Mouse (Mus musculus): ENCODE data around the gene Cd38. TPM values are rescaled to one million over a fixed set of nuclear protein-coding genes. Genes with fewer than 3 reads are reported as not detected.
"Not testable (repeated sequence)": the region's sequence is repeated elsewhere in the genome, so short reads cannot be mapped to it uniquely, and the experiment has no call there.

Gene Cd38
- polyA plus RNA-seq, 1 experiment from 2014 or later = 24.0 TPM

DNA sequence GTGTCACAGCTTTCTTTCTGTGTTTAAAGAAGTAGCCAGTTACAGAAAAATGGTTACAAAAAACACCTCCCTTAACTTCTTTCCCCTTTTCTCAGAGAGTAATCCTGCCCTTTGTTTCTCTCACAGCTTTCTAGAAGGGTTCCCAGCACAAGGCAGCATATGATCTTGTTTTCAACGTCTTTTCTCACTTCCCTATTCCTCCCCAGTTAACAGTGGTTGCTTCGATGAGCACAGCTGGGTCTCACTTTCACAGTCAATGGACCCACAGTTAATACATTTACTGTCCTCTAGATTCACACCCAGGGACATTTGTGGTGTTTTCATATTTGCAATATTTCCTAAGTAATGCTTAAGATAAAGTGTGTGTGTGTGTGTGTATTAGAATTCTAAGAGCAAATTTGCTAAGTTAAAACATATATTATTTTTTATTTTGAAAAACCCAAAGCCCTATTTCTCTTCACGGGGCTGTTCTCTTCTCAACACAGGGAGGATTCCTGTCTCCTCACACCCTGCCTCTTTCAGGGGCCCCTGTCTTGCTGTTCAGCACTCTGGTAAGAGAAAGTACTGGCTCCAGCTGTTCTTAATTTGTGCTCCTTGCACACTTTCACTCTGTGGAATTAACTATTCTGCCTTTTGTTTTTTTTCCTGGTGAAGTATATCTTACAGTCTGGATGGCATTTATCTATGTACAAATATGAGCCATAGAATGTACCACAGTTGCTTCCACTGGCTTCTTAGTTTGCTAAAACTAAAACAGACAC, 16.9 kb downstream of the Cd38 start:
- Histone ChIP-seq H3K36me3 (no peaks in the 10 kb centered on the region), H3K4me3 (no peak overlapping the region), H3K27ac (ENCODE audit: poor library complexity, severe bottlenecking) (no peak overlapping the region), H3K4me1 (replicated peaks) (peaks cover 4% of the 10 kb centered on the region; the same call in 1 of the 2 replicates), H3K9me3 (replicated peaks) (no peaks in the 10 kb centered on the region), H3K27me3 (replicated peaks) (no peaks in the 10 kb centered on the region), H3K9ac (no peak overlapping the region), H3K4me2 (no peak overlapping the region)
- no peak for ATAC-seq (ENCODE audit: insufficient number of reproducible peaks, low FRiP score)
- WGBS = 31% methylated on average over 3 of the region's 3 CpGs

GRCm38 (mm10) chr5:43892386-43892785, 24.0 kb downstream of the Cd38 start:
- 30% methylated on average over 1 of the region's 1 CpGs for WGBS

GRCm38 (mm10) chr5:43894113-43894512, 25.8 kb downstream of the Cd38 start:
- H3K4me3 ChIP-seq = no peak overlapping the region
- ATAC-seq (ENCODE audit: insufficient number of reproducible peaks, low FRiP score) = no peak
- WGBS = 70% methylated on average over 2 of the region's 2 CpGs

More at GRCm38 (mm10) chr5:43892386-43892785, 24.0 kb downstream of the Cd38 start:
- ATAC-seq (ENCODE audit: insufficient number of reproducible peaks, low FRiP score) = no peak
- Histone ChIP-seq H3K36me3 (no peaks in the 10 kb centered on the region), H3K4me3 (no peak overlapping the region), H3K4me2 (no peak overlapping the region), H3K9ac (no peak overlapping the region), H3K9me3 (replicated peaks) (no peaks in the 10 kb centered on the region), H3K4me1 (replicated peaks) (peaks cover 5% of the 10 kb centered on the region; the same call in 1 of the 2 replicates), H3K27me3 (replicated peaks) (no peaks in the 10 kb centered on the region), H3K27ac (ENCODE audit: poor library complexity, severe bottlenecking) (no peak overlapping the region)

DNA sequence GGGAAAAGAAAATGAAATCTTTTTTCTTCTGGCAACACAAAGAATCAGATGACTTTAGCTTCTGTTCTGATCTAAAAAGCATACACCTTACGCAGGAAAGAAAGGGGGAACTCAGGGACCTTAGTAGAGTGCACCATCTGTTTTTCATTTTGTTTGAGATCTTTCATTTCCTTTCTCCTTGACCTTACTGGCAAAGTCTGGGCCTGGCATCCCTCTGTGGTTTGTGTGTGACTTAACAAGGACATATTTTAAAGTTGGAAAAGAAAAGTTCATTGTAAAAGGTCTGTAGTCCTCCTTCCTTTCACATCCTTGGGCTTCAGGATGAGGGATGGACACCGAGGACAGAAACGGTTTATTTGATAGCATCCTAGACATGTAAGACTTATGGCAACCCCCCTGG, 27.6 kb downstream of the Cd38 start:
- no peak overlapping the region for H3K9ac ChIP-seq
- WGBS = 87% methylated on average over 3 of the region's 3 CpGs
- H3K4me2 ChIP-seq = no peak overlapping the region
- H3K4me1 ChIP-seq (replicated peaks) = no peaks in the 10 kb centered on the region
- no peaks in the 10 kb centered on the region for H3K27me3 ChIP-seq (replicated peaks)
- no peak overlapping the region for H3K27ac ChIP-seq (ENCODE audit: poor library complexity, severe bottlenecking)
- no peaks in the 10 kb centered on the region for H3K9me3 ChIP-seq (replicated peaks)
- ATAC-seq (ENCODE audit: insufficient number of reproducible peaks, low FRiP score) = no peak
- H3K4me3 ChIP-seq = no peak overlapping the region
- no peaks in the 10 kb centered on the region for H3K36me3 ChIP-seq

More at GRCm38 (mm10) chr5:43894113-43894512, 25.8 kb downstream of the Cd38 start:
- no peaks in the 10 kb centered on the region for H3K9me3 ChIP-seq (replicated peaks)
- no peaks in the 10 kb centered on the region for H3K36me3 ChIP-seq
- H3K4me2 ChIP-seq = no peak overlapping the region
- H3K27me3 ChIP-seq (replicated peaks) = no peaks in the 10 kb centered on the region
- no peak overlapping the region for H3K27ac ChIP-seq (ENCODE audit: poor library complexity, severe bottlenecking)
- H3K9ac ChIP-seq = no peak overlapping the region
- peaks cover 5% of the 10 kb centered on the region; the same call in 1 of the 2 replicates for H3K4me1 ChIP-seq (replicated peaks)

DNA sequence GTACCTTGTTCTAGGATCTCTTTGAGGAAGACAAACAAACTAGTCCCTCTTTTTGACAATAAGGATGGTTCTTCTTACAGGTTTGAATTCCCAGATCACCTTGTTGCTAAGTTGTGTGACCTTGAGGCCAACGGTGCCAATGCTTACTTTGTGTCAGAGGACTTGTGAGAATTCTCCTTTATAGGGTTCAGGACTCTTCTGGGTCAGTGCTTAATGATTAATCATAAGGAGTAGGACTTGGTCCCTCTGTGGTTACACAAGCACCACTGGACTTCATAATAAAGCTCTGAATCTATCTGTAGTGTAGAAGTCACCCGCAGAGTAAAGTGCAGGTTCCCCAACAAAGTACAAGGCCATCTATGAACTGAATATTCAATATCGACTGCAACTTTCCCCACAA, 36.3 kb downstream of the Cd38 start:
- H3K27me3 ChIP-seq (replicated peaks) = no peaks in the 10 kb centered on the region
- H3K27ac ChIP-seq (ENCODE audit: poor library complexity, severe bottlenecking) = no peak overlapping the region
- 77% methylated on average over 3 of the region's 3 CpGs for WGBS
- no peaks in the 10 kb centered on the region for H3K9me3 ChIP-seq (replicated peaks)
- no peak overlapping the region for H3K9ac ChIP-seq
- no peak overlapping the region for H3K4me2 ChIP-seq
- peaks cover 14% of the 10 kb centered on the region for H3K36me3 ChIP-seq
- no peak overlapping the region for H3K4me3 ChIP-seq
- no peak for ATAC-seq (ENCODE audit: insufficient number of reproducible peaks, low FRiP score)
- no peaks in the 10 kb centered on the region for H3K4me1 ChIP-seq (replicated peaks)

DNA sequence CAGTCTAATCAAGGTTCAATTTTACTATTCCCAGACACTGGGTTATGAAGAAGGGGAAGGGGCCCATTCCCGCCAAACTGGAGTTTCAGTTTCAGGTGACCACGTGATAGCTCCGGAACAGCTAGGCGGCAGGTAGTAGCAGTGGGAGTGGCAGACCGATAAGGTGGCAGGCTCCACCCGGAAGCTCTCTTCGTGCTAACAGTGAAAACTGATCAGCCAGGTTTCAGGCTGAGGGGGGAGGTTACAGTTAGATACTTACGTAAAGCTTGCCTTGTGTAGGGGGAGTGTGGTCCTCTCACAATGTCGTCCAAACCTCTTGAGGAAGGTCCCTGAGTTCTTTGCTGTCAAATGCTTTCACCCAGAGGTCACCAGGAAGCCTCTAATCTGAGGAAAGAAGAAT, 40.9 kb downstream of the Cd38 start:
- Histone ChIP-seq H3K9ac (no peak overlapping the region), H3K9me3 (replicated peaks) (peaks cover 3% of the 10 kb centered on the region; the same call in 1 of the 2 replicates), H3K4me2 (peak overlapping the region; percentile 9; the same call in 1 of the 2 replicates), H3K27me3 (replicated peaks) (no peaks in the 10 kb centered on the region), H3K4me3 (no peak overlapping the region), H3K27ac (ENCODE audit: poor library complexity, severe bottlenecking) (no peak overlapping the region), H3K4me1 (replicated peaks) (no peaks in the 10 kb centered on the region), H3K36me3 (peaks cover 13% of the 10 kb centered on the region)
- no peak for ATAC-seq (ENCODE audit: insufficient number of reproducible peaks, low FRiP score)
- 45% methylated on average over 9 of the region's 9 CpGs for WGBS

DNA sequence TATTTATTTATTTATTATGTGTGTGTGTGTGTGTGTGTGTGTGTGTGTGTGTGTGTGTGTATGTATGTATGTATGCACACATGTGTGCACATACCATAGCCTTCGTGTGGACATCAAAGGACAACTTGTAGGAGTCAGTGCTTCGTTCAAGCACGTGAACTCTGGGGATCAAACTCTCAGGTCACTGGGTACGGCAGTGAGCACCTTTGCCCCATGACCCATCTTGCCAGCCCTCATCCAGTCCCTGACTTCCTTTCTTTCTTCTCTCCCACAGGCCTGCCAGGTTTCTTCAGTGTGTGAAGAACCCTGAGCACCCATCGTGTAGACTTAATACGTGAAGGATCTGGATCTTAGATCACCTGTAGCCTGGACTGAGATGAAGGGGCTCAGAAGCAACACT, 41.7 kb downstream of the Cd38 start:
- Histone ChIP-seq H3K9ac (no peak overlapping the region), H3K27ac (ENCODE audit: poor library complexity, severe bottlenecking) (no peak overlapping the region), H3K9me3 (replicated peaks) (peaks cover 3% of the 10 kb centered on the region; the same call in 1 of the 2 replicates), H3K4me2 (no peak overlapping the region), H3K27me3 (replicated peaks) (no peaks in the 10 kb centered on the region), H3K36me3 (peaks cover 13% of the 10 kb centered on the region), H3K4me1 (replicated peaks) (no peaks in the 10 kb centered on the region), H3K4me3 (no peak overlapping the region)
- no peak for ATAC-seq (ENCODE audit: insufficient number of reproducible peaks, low FRiP score)
- 93% methylated on average over 6 of the region's 6 CpGs for WGBS

GRCm38 (mm10) chr5:43912844-43913243, 44.5 kb downstream of the Cd38 start, which contains the start of gene Gm7879:
TSS of gene Gm7879 (plus strand) at chr5:43913144.
- H3K36me3 ChIP-seq; H3K4me3 ChIP-seq; ATAC-seq (ENCODE audit: insufficient number of reproducible peaks, low FRiP score); H3K9ac ChIP-seq; H3K27ac ChIP-seq (ENCODE audit: poor library complexity, severe bottlenecking); H3K4me2 ChIP-seq; H3K27me3 ChIP-seq (replicated peaks); H3K9me3 ChIP-seq (replicated peaks); H3K4me1 ChIP-seq (replicated peaks): not testable (repeated sequence)
- WGBS = 81% methylated on average over 4 of the region's 4 CpGs

GRCm38 (mm10) chr5:43915261-43915886, 47.0 kb downstream of the Cd38 start:
- ATAC-seq (ENCODE audit: insufficient number of reproducible peaks, low FRiP score) = no peak
- 82% methylated on average over 4 of the region's 4 CpGs for WGBS

DNA sequence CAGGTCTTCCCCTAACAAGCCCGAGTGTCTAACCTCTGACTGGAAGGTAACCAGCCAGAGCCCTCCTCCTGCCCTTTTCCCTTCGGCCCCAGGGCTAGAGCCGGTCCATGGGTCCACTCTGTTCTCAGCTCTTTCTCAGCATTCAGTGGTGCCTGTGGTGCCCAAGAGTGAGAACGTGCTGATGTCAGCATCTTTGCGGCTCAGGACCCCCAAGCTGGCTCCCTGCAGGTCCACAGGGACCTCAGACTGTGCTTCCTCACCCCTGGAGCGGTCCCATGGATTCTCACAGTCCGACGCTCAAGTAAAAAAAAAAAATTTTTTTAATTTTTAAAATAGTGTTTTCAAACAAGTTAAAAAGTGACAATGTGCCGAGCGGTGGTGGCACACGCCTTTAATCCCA, 53.5 kb downstream of the Cd38 start:
- Histone ChIP-seq H3K4me1 (replicated peaks) (no peaks in the 10 kb centered on the region), H3K4me3 (no peak overlapping the region), H3K27ac (ENCODE audit: poor library complexity, severe bottlenecking) (no peak overlapping the region), H3K27me3 (replicated peaks) (no peaks in the 10 kb centered on the region), H3K4me2 (no peak overlapping the region), H3K9ac (no peak overlapping the region), H3K36me3 (no peaks in the 10 kb centered on the region), H3K9me3 (replicated peaks) (no peaks in the 10 kb centered on the region)
- 82% methylated on average over 11 of the region's 11 CpGs for WGBS
- no peak for ATAC-seq (ENCODE audit: insufficient number of reproducible peaks, low FRiP score)

More at GRCm38 (mm10) chr5:43915261-43915886, 47.0 kb downstream of the Cd38 start:
- no peak overlapping the region for H3K4me3 ChIP-seq
- H3K4me1 ChIP-seq (replicated peaks) = no peaks in the 10 kb centered on the region
- H3K9me3 ChIP-seq (replicated peaks) = peaks cover 3% of the 10 kb centered on the region; the same call in 1 of the 2 replicates
- no peak overlapping the region for H3K4me2 ChIP-seq
- peaks cover 4% of the 10 kb centered on the region for H3K36me3 ChIP-seq
- H3K27me3 ChIP-seq (replicated peaks) = no peaks in the 10 kb centered on the region
- H3K27ac ChIP-seq (ENCODE audit: poor library complexity, severe bottlenecking) = no peak overlapping the region
- H3K9ac ChIP-seq = no peak overlapping the region

GRCm38 (mm10) chr5:43923933-43924332, 55.6 kb downstream of the Cd38 start:
- 28% methylated on average over 4 of the region's 4 CpGs for WGBS
- no peak for ATAC-seq (ENCODE audit: insufficient number of reproducible peaks, low FRiP score)
- Histone ChIP-seq H3K9me3 (replicated peaks) (no peaks in the 10 kb centered on the region), H3K4me2 (no peak overlapping the region), H3K27me3 (replicated peaks) (no peaks in the 10 kb centered on the region), H3K27ac (ENCODE audit: poor library complexity, severe bottlenecking) (no peak overlapping the region), H3K36me3 (no peaks in the 10 kb centered on the region), H3K4me1 (replicated peaks) (no peaks in the 10 kb centered on the region), H3K9ac (no peak overlapping the region), H3K4me3 (no peak overlapping the region)

Data from heart, embryonic 12.5 days (tissue).